Mouse (Mus musculus) embryo, embryonic 10.5 days (tissue): ENCODE results near the gene Emc1.
A peak's percentile ranks its signal among the peaks of the same experiment; 100 is the strongest.

Source experiments
- DNase-seq: peaks from one replicate; pipeline ENCODE4 v3.0.0-alpha.2; 2015; ENCODE audit warnings: low spot score

Emc1 gene

DNA sequence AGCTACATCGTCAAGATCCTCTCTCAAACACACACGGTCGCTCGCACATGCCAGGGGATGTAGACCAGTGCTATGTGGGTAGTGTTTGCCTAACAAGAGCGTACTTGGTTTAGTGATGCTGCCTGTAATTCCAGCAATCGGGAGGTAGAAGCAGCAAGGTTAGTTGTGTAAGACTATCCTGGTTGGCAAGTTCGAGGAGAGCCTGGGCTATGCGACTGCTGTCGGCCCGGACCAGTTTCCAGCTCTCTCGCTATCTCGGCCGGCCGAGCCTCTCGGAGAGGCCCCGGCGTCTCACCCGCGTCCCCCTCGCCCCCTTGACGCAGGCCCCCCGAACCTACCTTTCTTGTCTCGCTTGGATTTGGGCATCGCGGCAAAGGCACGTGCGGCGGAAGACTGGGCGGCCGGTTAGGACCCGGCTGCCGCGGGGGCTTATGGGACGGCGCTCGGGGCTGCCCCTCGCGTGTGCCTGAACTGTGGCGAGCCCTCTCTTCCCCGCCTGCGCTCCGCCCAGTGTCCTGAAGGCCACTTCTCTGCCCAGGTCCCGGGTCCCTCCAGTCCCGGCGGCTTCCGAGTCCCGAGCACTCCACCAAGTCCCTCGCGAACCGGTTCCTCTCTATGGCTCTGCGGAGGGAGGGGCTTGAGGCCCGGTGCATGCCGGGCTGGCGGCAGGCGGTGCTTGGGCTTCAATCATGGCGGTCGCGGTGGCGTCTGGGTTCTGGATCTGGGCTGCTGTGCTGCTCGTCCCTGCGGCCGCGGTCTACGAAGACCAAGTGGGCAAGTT, at the start of gene Emc1, which contains the start of the genes Mrto4 and Ubr4:
Emc1 (plus strand) TSS at position 657 of the 781 bp plus-strand sequence.
Mrto4 (minus strand) TSS at position 646 of the 781 bp plus-strand sequence.
Ubr4 (plus strand) TSS at position 679 of the 781 bp plus-strand sequence.
- peak; percentile 91 for DNase-seq

DNA sequence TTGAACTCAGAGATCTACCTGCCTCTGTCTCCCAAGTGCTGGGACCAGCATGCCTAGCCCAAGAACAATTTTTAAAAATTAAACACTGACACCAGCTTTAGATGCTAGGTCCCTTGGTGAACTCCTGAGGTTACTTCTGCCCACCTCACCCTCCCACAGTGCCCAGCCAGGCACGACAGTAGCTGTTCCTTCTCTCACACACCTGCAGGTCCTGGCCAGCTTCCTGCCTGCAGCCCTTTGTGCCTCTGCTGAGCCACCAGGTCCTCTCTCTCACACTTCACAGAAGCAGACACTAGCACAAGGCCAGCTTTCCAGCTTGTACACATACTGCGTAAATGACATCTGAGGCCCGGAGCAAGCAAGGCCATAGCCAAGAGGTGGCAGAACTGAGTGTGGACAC, 46.9 kb upstream of the Emc1 start:
- no peak for DNase-seq

DNA sequence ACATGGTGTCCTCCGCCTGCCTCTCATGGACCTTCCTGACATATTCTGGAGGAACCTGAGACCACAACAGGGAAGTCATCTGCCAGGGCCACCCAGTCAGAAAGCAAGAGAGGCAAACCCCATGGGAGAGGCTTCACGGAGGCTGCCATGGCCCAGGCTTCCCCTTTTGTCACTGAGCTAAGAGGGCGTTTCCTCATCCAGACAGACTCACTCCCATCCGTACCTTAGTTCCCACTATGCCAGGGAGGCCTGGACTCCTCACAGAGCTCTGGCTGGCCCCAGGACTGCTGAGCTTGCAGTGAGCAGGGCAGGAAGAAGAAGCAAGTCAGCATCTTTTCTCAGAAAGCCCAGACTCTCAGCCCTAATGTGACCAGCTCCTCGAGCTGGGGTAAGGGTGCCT, 44.5 kb upstream of the Emc1 start:
- no peak for DNase-seq

DNA sequence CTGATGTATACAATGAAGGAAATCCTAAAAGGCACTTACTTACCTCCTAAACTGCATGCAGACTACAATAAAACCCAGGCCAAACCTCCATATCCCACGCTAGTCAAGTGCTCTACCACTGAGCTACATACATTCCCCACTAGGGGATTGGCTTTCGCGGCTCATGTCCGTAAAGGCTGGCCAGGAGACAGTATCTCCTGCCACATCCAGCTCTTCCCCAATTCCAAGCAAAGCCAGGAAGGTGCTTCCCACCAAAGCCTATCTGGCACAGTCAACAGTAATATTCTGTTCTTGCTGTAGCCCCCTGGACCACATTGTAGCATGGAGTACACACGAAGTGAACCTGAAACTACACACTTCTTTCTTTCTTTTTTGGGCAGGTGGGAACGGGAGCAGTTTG, 42.7 kb upstream of the Emc1 start:
- DNase-seq: no peak

DNA sequence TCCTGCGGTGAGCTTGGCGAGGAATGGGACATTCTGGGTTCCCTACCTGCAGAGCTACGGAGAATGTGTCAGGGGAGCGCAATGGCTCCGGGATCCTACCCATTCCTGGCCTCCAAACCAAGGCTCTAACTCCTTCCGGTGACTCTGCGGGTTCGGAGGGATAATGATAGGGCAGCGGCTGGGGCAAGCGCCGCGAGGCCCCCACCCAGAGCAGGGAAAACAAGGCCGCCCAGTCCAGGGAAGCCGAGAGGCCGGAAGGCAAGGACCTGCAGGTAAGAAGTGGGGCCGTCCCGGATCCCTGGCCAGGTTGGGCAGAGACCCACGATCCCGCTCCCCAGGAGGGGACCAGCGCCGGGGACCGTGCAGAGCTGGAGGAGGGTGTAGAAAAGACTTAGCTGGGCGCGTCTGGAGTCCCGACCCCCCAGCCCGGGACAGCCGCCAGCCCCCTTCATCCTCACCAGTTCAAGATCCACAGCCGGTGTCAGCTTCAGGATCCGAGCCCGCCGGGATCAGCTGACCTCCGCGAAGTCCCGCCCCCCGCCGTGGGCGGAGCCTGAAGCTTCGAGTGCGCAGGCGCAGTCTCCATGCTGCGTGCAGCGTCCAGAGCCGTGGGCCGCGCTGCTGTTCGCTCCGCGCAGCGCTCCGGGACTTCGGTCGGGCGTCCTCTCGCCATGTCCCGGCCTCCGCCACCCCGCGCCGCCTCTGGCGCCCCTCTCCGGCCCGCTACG, 42.1 kb upstream of the Emc1 start, which contains the start of the genes Pqlc2 and Akr7a5:
Pqlc2 (minus strand) TSS at position 538 of the 728 bp plus-strand sequence.
Akr7a5 (plus strand) TSS at position 574 of the 728 bp plus-strand sequence.
- peak; percentile 96 for DNase-seq

DNA sequence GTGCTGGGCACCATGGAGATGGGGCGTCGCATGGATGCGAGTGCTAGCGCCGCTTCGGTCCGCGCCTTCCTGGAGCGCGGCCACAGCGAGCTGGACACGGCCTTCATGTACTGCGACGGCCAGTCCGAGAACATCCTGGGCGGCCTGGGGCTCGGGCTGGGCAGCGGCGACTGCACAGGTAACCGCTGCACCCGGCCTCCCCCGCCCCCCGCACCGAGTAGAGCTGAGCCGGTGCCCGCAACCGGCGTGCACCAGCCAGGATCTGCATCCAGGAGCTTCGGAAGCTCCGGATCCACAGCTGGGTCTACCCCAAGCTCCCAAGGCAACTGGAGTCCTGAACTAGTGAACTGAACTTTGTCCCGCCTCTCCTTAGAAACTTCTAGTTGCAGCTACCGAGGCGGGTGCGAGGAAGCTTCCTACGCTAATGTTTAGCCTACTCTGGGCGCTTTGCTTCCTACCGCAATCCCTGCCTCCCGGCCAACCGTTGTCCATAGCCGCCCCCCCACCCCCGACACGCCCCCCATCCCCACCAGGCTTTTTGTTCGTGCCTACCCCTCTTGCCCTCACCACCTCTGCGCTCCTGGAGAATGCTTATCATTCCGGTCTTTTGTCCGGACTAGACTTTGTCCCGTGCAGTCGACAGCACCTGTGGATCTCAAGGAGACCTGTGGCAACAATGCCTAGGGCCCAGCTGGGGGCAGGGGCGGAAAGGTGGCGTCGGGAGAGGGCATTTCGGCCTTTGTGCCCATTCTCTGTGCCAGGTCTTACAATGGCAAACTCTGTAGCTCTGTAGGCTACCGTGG, 41.3 kb upstream of the Emc1 start:
- peak; percentile 63 for DNase-seq

DNA sequence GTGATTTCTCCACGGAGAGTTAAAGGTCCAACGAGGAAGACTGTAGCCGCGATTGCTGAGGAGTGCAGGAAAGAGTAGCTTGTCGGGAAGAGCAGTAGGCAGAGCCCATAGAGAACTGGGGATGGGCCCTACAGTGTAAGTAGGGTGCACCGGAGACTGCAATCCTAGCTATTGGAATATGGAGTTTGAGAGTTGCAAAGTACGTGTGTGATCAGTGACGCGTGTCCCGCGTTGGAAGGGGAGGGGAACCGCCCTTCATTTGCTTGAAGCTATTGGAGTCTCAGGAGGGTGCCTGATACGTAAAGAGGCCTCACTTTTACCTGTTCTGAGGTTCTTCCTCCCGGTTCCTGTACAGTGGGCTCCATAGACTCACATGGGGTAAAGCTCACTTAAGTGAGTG, 40.7 kb upstream of the Emc1 start:
- no peak for DNase-seq

DNA sequence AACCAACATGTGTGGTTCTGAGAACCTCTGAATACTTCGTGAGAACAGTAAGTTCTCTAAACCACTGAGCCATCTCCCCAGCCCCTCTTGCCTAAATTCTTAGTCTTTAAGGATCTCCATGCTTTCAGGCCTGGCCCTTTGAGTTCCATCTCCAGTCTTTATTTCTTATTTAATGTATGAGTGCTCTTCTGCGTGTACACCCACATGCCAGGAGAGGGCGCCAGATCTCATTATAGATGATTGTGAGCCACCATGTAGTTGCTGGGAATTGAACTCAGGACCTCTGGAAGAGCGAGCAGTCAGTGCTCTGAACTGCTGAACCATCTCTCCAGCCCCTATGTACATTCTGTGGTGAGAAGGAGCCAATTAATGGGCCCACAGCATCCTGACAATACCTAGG, 39.8 kb upstream of the Emc1 start:
- peak; percentile 71 for DNase-seq

DNA sequence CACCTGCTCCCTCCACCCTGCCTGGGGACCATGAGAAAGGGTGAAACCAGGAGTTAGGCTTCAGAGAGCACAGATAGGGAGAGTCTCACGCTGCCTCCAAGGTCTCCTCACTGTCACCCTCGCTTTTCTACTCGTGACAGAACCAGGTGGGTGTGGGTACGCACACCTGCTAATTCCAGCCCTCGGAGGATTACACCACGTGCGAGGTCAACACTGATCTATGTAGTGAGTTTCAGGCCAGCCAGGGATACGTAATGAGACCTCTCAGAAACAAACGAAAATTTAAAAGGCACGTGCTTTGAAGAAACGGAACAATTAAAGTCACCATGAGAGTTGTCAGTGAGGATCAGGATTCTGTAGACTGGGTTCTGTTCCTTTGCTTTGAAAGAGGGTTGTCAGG, 33.9 kb upstream of the Emc1 start:
- no peak for DNase-seq

DNA sequence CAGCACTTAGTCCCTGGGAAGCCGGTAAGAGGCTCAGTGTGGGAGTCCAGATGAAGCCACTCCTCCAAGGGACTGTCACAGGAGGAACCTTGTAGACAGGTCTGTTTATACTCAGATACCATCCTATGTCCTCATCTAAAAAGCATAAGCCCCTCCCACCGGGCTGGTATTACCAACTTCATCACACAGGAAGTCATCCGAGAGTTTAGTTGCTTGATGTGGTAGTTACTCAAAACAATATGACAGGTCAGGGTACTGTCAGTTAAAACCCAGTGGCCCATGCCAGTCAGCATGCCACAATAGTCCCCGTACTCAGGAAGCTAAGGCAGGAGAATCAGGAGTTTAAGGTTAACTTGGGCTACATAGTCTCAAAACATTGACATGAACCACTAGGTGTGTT, 32.6 kb upstream of the Emc1 start:
- DNase-seq: no peak

DNA sequence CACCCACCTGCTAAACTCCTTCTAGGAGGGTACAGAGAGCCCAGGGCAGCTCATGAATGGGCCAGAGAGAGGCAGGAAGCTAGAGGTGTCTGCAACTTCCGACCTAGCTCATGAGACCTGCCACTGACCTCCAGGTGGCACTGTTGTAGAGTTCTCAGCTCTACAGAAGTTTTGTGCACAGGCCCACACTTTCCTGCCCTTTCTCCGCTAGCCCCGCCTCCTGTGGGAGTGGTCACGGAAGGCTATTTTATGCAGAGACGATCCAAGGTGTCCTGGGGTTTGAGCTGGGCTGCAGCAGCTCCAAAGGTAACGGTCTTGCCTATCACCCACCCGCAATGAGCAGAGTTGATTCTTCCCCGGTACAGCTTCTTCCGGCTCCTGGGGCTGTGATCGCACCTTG, 21.8 kb upstream of the Emc1 start:
- DNase-seq: peak; percentile 91

DNA sequence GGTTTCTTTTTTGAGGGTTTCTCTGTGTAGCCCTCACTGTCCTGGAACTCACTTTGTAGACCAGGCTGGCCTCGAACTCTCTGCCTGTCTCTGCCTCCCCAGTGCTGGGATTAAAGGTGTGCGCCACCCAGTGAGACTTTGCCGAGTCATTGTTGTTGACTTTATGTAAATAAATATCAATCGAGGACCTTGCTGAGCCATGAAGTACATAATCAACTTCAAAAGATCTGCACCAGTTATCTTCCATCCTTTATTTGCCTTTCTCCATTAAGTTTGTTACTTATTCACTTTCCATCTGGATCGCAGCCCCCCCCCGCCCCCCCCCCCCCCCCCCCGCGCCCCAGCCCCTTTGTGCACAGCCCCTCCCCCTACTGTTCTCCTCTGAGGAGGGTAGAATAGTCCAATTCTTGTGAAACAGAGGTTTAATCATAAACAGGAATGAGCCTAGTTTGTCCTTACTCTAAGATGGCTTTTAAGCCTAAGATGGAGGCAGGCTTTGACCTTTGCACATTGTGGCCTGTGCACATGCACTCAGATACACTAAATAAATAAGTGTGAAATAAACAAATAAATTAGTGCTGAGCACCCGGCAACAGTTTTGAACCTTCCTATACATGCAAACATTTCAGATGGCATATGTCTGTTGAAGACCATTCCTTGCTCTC, 17.6 kb upstream of the Emc1 start:
- no peak for DNase-seq

DNA sequence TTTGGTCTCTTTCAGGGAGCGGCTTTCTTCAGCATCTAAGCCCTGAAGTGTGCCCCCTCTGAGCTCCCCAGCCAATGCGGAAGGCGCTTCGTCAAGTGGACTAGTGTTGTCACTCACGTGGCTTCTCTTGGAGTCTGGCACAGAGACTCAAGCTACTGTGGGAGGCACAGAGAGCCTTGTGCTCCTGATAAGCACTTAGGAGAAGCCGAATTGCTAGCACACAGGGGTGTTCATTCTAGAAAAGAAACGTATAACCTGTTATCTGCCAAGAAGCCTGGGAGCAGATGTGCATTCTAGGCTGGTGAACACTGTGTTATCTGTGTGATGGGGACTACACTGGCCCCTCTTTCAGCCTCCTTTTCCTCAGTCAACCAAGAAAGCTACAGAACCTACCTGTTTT, 16.9 kb upstream of the Emc1 start:
- DNase-seq: no peak

DNA sequence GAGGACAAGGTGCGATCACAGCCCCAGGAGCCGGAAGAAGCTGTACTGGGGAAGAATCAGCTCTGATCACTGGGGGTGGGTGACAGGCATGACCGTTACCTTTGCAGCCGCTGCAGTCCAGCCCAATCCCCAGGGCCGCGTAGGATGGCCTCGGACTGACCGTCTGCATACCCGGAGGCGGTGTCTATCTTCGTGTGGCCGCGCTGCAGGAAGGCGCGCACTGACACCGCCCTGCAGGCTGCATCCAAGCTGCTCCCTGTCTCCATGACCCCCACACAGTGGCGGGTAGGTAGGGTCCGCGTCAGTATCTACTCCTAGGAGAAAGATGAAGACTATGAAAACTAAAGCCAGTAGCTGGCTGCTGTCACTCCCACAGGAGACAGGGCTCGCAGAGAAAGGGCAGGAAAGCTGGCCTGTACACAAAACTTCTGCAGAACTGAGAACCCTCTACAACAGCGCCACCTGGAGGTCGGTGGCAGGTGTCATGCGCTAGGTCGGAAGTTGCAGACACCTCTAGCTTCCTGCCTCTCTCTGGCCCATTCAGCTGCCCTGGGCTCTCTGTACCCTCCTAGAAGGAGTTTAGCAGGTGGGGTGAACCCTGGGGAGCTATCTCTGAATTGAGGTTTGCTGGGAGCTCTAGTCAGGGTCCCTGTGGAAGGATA, 15.4 kb upstream of the Emc1 start:
- DNase-seq: peak; percentile 85

DNA sequence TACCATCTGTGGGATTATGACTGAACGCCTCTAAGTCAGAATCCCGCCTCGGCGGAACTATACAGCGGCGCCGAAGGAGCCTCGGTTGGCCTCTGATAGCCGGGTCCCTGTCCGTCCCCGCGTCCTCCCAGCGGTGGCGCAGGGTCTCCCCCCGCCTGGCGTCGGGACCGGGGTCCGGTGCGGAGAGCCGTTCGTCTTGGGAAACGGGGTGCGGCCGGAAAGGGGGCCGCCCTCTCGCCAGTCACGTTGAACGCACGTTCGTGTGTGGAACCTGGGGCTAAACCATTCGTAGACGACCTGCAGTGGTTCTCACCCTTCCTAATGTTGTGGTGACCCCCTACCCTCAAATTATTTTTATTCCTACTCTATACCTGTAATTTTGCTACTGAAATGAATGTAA, 14.2 kb upstream of the Emc1 start:
- DNase-seq: no peak

DNA sequence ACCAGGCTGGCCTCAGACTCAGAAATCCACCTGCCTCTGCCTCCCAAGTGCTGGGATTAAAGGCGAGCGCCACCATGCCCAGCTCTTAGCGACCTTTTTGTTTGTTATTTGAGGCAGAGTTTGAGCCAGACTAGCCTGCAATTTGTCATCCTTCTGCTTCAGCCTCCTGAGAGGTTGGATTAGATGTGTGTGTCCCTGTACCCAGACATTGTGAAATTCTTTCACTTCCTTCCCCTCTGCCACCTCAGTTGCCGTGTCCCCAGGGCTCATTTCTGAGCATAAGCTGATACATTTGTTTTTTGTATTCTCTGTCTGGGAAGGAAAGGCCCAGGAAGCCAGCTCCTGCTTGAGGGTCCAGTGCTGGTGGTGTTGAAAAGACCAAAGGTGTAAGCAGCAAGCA, 11.6 kb upstream of the Emc1 start:
- no peak for DNase-seq

DNA sequence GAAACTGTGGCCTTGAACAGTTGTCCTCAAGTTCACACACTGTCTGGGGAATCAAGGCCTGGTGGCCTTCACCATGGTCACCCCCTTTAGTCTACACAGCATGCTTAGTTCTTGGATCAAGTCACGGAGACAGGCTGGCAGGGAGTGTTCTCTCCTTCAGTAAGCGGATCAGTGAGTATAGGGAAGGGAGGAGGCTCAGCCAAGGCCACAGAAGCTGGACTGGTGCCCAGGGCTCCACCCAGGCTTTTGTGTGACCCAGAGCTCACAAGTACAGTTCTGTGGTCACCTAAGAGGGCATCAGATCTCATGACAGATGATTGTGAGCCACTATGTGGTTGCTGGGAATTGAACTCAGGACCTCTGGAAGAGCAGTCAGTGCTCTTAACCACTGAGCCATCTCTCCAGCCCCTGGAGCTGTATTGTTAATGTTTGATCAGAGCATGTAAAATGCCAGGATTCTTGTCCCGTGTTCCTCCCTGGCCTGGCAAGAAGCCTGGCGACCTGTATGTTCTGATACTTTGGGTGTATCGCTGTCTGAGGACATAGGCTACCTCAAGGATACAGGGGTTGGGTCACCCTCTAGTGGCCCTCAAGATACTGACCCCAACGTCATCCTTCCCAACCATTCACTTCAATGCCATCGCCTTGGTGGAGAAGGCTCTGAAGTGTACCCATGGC, 10.7 kb upstream of the Emc1 start:
- no peak for DNase-seq

DNA sequence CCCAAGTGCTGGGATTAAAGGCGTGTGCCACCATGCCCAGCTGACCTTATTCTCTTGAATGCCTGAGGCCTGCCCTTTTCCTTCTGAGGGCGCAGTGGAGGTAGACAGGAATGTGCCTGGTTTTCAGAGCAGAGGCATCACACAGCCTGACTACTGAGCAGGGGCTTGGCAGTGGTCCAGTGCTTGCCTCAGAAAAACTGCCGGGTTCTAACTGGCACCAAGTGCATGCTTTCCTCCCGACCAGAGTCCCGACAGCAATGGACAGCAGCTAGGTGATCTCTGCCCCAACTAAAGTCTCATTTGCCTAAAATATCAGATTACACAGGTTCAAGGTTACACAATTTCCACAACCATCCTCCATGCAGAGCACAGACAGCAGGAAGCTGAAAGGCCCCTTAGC, 8.7 kb upstream of the Emc1 start:
- DNase-seq: no peak

DNA sequence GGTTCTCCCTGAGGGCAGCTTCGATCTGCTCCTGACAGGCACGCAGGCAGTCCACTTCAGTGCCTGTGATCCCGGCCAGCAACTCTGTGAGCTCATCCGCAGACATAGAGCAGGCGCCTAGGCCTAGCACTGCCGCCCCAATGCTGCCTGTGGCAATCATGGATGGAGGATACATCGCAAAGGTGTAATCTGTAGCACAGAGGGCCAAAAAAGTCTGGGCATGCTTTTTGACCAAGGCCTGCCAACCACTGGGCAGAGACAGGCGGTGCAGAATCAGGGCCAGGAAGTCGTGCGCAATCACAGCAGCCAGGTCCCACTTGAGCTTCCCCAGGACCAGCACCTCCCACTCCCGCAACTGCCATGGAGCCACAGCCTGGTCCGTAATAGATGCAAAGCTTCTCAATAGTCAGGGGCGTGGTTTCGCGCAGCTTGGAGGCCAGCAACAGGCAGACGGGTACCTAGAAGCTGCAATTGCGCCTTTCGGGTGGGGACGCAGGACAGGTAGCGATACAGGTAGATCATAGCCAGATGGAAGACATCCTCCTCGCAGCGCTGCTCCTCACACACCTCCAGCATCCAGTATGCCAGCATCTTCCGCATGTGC, 6.9 kb upstream of the Emc1 start:
- DNase-seq: no peak

DNA sequence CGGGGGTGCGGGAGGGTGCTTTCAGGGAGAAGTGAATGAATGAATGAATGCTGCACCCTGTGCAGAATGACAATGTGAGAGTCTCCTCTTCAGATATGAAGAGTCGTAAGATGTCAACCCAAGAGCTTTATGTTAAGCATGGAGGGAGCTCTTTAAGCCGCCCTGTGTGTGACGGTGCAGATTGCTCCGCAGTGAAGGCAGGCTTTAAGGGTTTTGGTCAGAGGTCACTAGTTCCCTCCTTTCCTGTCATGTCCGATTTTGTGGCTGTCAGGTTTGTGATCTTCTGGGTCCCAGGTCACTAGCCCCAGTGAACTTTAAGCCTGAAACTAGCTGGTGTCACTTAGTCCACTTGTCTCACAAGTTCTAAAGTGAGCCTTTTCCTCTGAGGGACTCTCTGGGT, 445 bp downstream of the Emc1 start:
- DNase-seq: no peak
